Mouse (Mus musculus): ENCODE results near the gene Trappc3l.
"Not testable (repeated sequence)": the region's sequence is repeated elsewhere in the genome, so short reads cannot be mapped to it uniquely, and the experiment has no call there.

Gene Trappc3l

DNA sequence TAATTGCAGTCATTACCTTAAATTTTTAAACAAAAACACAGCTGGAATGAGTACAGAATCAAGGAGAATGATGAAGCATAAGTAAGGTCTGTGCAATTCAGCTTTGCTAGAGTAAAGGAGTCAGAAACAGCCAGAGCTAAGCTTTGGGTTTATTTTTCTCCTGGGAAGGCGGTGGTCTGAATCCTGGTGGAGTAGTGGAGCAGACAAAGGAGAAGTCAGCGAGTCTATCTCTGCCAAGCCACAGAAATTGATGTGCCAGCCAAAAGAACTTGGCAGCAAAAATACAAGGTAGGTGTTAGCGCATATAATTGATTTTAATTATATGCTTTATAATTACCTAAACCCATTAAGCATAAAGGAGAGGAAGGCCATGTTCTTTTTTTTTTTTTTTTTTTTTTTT lies at the start of gene Trappc3l:
Trappc3l (plus strand) TSS at position 197 of the 400 bp plus-strand sequence.
- DNase-seq (ENCODE audit: low spot score): no peak

- not testable (repeated sequence) for DNase-seq (ENCODE audit: low spot score)
Observed at GRCm38 (mm10) chr10:33996686-33997085, 40.7 kb upstream of the Trappc3l start.

- DNase-seq (ENCODE audit: low spot score): no peak
Observed at GRCm38 (mm10) chr10:33998397-33998796, 39.0 kb upstream of the Trappc3l start.

GRCm38 (mm10) chr10:34012581-34012980 lies 24.8 kb upstream of the Trappc3l start:
- DNase-seq (ENCODE audit: low spot score): no peak

DNA sequence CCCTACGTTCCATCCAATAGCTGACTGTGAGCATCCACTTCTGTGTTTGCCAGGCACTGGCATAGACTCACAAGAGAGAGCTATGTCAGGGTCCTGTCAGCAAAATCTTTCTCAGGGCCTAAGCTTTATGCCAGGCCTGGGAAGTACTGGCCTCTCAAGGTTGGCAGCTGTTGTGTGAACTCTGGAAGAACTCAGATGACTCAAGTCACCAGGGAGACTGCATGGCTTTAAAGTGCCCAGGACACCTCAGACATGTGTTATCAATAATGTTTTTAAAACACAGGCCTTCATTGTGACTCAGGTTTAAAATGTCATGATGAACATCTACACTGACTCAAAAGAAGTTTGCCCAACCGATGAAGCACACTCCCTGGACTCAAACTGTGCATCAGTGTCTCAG lies 24.2 kb upstream of the Trappc3l start:
- DNase-seq (ENCODE audit: low spot score): no peak

DNA sequence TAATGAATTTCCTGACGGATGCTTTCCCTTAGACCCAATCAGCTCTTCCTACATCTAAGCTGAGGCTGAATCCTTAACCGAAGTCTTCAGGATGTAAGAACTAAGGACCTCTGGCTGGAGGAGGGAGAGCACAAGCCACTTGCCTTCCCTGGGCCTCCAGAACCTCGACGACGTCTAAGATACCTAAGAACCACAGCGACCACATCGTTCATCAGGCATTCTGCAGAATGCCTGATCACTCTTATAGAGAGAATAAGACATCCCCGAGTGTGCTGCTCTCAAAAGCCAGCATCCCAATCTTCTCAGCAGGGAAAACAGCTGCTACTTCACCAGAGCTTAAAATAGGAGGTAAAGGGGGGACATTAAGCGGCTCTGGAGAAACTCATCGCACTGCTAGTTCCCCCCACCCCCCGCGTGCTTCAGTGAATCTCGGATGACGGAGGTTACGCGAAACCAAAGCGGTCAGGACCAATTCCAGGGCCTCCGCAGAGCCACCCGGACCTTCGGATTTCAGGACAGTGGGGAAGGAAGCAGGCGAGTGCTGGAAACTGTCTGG lies 18.6 kb upstream of the Trappc3l start:
- DNase-seq (ENCODE audit: low spot score): no peak

GRCm38 (mm10) chr10:34019302-34020075 lies 17.9 kb upstream of the Trappc3l start, which contains the start of gene Rwdd1:
TSS of gene Rwdd1 (minus strand) at chr10:34019624.
- peak; percentile 91 for DNase-seq (ENCODE audit: low spot score)

DNA sequence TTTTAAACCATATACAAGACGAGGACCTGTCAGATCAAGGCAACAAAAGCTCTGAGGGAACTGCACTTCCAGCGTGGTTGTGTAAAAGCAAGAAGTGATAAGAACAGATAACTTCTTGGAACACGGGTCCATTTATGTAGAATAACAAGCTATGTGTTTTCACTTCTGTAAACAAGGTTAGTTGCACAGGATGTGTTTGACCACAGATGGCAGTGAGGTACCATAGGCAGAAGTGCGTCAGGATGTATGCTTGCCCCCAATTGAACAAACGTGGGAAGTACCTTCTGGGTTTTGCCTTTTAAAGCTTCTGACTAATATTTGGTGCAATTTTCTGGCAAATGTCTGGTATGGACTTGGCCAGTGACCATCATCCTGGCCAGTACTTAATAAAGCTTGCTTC lies 7.1 kb upstream of the Trappc3l start:
- no peak for DNase-seq (ENCODE audit: low spot score)

DNA sequence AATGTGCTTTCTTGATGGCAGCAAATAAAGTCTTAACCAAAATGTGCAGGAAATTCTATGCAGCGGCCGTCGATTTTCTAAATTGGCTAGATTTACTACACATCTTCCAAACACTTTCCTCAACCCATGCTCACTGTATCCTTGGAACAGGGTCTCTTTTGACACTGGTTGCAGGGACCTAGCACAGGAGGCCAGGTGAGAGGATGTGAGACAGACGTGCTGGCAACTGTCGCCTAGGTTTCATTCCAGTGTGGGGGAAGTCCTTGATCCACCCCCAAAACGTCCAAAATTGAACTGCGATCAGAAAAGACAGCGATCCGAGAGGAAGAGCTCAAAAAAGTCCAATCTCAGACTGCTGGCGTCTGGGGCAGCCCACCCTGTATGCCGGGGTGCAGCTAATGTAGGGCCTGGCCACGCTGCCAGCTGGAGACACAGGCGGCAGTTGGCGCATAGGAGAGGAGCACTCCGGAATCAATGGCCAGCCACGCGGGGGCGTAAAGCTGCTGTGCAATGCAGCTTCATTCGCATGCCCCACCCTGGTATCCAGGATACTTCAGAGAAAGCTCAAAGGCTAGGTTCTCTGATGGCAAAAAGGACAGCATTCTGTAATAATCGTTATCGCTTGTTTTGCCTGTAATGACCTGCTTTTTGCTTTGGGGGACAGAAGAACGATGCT lies 3.6 kb upstream of the Trappc3l start:
- peak; percentile 47 for DNase-seq (ENCODE audit: low spot score)

DNA sequence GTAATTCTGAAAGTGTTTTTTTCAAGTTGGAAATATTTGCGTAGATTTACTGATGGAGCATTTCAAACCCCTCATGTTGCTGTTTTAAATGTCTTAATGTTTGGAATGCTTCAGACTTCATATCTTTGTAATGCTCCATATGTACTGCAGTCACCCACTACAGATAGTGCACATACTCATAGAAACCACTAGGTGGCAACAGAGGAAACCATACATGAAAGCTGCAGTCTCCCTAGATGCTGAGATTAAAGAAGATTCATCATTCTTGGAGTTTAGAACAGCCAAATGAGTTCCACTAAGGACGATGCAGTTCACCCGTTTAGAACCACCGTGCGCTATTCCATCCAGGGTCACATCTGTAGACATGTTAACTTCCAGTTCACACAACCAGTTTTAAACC lies 810 bp upstream of the Trappc3l start:
- DNase-seq (ENCODE audit: low spot score): no peak

- no peak for DNase-seq (ENCODE audit: low spot score)
Observed at GRCm38 (mm10) chr10:34044210-34044609, 6.8 kb downstream of the Trappc3l start, which contains the start of gene Calhm4. TSS of gene Calhm4 (minus strand) at chr10:34044310.

GRCm38 (mm10) chr10:34053987-34054386 lies 16.6 kb downstream of the Trappc3l start:
- no peak for DNase-seq (ENCODE audit: low spot score)

- no peak for DNase-seq (ENCODE audit: low spot score)
Observed at GRCm38 (mm10) chr10:34066591-34066990, 29.2 kb downstream of the Trappc3l start.

- no peak for DNase-seq (ENCODE audit: low spot score)
Observed at GRCm38 (mm10) chr10:34069606-34070005, 32.2 kb downstream of the Trappc3l start.

DNA sequence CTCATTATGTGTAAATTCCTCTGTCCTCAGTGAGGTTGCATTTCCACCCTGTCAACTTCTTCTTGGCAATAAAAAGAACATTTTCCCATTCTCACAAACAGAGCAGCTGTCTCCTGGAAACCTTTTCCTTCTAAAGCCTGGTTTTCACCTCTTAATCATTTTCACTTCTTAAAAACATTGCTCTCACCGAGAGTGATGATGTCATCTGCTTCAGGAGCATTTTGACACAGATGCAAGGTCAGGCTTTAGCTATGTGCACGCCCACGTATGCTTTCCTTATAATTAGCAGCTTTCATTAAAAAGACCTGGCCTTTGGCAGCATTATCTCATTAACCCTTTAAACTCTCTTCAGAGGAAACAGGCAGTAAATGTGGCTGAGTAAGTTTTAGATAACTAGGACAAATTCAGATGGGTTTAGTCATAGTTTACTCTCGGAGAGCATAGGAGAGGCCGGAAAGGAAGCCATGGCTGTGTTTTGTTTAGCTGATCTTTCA lies 33.6 kb downstream of the Trappc3l start:
- no peak for DNase-seq (ENCODE audit: low spot score)

- no peak for DNase-seq (ENCODE audit: low spot score)
Observed at GRCm38 (mm10) chr10:34071650-34072049, 34.3 kb downstream of the Trappc3l start.

GRCm38 (mm10) chr10:34074522-34075200 lies 37.3 kb downstream of the Trappc3l start:
- no peak for DNase-seq (ENCODE audit: low spot score)

- DNase-seq (ENCODE audit: low spot score): no peak
Observed at GRCm38 (mm10) chr10:34086514-34086913, 49.1 kb downstream of the Trappc3l start.

GRCm38 (mm10) chr10:34088515-34088914 lies 51.1 kb downstream of the Trappc3l start:
- no peak for DNase-seq (ENCODE audit: low spot score)

- DNase-seq (ENCODE audit: low spot score): no peak
Observed at GRCm38 (mm10) chr10:34089517-34089916, 52.1 kb downstream of the Trappc3l start.

DNA sequence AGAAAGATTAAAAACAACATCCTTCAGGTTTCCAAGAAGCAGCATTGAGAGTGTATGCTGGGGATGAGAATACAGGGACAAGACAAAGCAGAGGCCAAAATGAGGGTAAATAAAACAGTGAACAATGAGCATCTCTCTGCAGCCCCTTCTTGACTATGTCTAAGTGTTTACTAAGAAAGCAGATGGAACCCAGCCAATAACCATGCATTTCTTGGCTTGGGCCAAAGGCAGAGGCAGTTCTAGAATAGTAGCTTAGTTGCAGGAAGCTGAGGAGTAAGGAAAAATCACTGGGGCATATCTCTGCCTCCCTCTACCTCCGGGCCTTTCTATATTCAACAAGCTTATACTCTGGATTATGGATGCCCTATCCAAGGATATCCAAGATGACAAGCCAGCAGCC lies 53.1 kb downstream of the Trappc3l start:
- DNase-seq (ENCODE audit: low spot score): no peak

DNA sequence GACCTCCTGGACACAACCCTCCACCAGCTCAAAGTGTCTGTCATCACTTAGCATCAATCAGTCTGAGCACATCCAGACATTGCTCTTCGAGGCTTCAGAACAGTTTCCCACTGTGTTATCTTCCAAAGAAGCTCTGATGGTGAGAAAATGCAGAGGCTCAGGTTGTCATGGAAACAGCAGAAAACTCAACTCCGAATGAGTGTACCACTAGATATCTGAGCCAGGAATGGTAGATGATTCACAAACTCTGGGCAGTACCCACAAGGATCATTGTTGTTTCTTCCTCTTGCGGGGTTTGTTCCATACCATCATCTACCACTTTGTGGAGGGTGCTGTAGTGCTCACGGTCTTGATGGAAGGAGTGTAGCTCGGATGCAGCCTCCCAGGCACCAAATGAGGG lies 54.5 kb downstream of the Trappc3l start:
- no peak for DNase-seq (ENCODE audit: low spot score)
